Comparison of ENCODE assay signal across 12 mouse cellular contexts in genomic region chr15:102921053-102922011, GRCm38 (mm10). TPM values are rescaled to one million over a fixed set of nuclear protein-coding genes. Genes with fewer than 3 reads are reported as not detected.
A peak's percentile ranks its signal among the peaks of the same experiment; 100 is the strongest.
DNase-seq lines count a peak whose midpoint lies in the region; ATAC-seq lines count a peak whose summit lies in the region.
"Had no signal": no experiment of that assay in that cellular context is flagged by ENCODE, and none has a peak within 500 bp of the region (broad histone marks: within the 10 kb centered on the region; RNA-seq: fewer than 3 reads in every experiment).

Hoxc13 (plus strand) TSS chr15:102921103.

- peak within 1 kb of the TSS; percentile 47 for H3K4me2 ChIP-seq in heart, embryonic 15.5 days
- H3K4me2 ChIP-seq in hindbrain, embryonic 11.5 days (replicated peaks; ENCODE audit: low read depth, low read length): no peak within 1 kb of the TSS
- H3K4me2 ChIP-seq in midbrain, embryonic 14.5 days (ENCODE audit: low read length): peak within 1 kb of the TSS; percentile 37

- H3K36me3 ChIP-seq in heart, embryonic 15.5 days: no peaks in the 10 kb centered on the region
- H3K36me3 ChIP-seq in hindbrain, embryonic 11.5 days (ENCODE audit: control insufficient read depth, insufficient read depth, low read length): no peaks in the 10 kb centered on the region
- no peaks in the 10 kb centered on the region for H3K36me3 ChIP-seq in midbrain, embryonic 14.5 days (ENCODE audit: control insufficient read depth, insufficient read depth, low read length)

- no peak within 1 kb of the TSS for H3K27ac ChIP-seq in heart, embryonic 15.5 days
- no peak within 1 kb of the TSS for H3K27ac ChIP-seq in hindbrain, embryonic 11.5 days (ENCODE audit: low read depth, low read length)
- no peak within 1 kb of the TSS for H3K27ac ChIP-seq in midbrain, embryonic 14.5 days (replicated peaks; ENCODE audit: low read depth, low read length)
- H3K27ac ChIP-seq: liver, embryonic 14.5 days had no signal

- H3K9me3 ChIP-seq in heart, embryonic 15.5 days (replicated peaks): no peaks in the 10 kb centered on the region
- H3K9me3 ChIP-seq in hindbrain, embryonic 11.5 days (ENCODE audit: control insufficient read depth, low read length): no peaks in the 10 kb centered on the region
- no peaks in the 10 kb centered on the region for H3K9me3 ChIP-seq in midbrain, embryonic 14.5 days (ENCODE audit: control insufficient read depth, low read length)

- peak within 1 kb of the TSS; percentile 29 for H3K4me3 ChIP-seq in heart, embryonic 15.5 days
- H3K4me3 ChIP-seq in hindbrain, embryonic 11.5 days (ENCODE audit: low read depth, low read length): no peak within 1 kb of the TSS
- 0 out of 2 replicates have a peak within 1 kb of the TSS, but pooled peaks have one; percentile 8 for H3K4me3 ChIP-seq in midbrain, embryonic 14.5 days (replicated peaks; ENCODE audit: low read depth, low read length)

- no peak for DNase-seq in heart, postnatal 4 days
- peak; percentile 70 for DNase-seq in ZHBTc4 (ENCODE audit: low read depth, low spot score)
- peak; percentile 51 for DNase-seq in hindbrain, embryonic 11.5 days (ENCODE audit: low spot score)
- DNase-seq in midbrain, embryonic 14.5 days: no peak
- no peak for DNase-seq in gastrocnemius, postnatal 36 days
- DNase-seq: right cerebral cortex, postnatal 14 days had no signal

- ATAC-seq in heart, embryonic 15.5 days (replicated peaks; ENCODE audit: insufficient number of reproducible peaks, insufficient read depth, low FRiP score, low read depth): peak; percentile 22; the same call in 1 of the 2 replicates
- peak; percentile 55 for ATAC-seq in hindbrain, embryonic 11.5 days (ENCODE audit: low FRiP score)
- ATAC-seq in midbrain, embryonic 14.5 days (ENCODE audit: low FRiP score, low TSS enrichment): peak; percentile 58
- no peak for ATAC-seq in megakaryocyte progenitor cell, adult 5-6 weeks (replicated peaks; ENCODE audit: poor library complexity)
- ATAC-seq in erythroid progenitor cell, adult 5-6 weeks (replicated peaks; ENCODE audit: low FRiP score, poor library complexity, severe bottlenecking): no peak

- intact Hi-C loops in gastrocnemius, postnatal 36 days (cut with DNase I): no loop called here

- peaks cover 15% of the 10 kb centered on the region for H3K4me1 ChIP-seq in heart, embryonic 15.5 days (replicated peaks)
- 0 out of 2 replicates have a peak, but pooled peaks cover 2% of the 10 kb centered on the region for H3K4me1 ChIP-seq in hindbrain, embryonic 11.5 days (replicated peaks; ENCODE audit: control insufficient read depth, insufficient read depth, low read length)
- H3K4me1 ChIP-seq in midbrain, embryonic 14.5 days (ENCODE audit: control insufficient read depth, insufficient read depth, low read length): no peaks in the 10 kb centered on the region

- 2% methylated on average over 82 of the region's 88 CpGs for WGBS in heart, embryonic 15.5 days
- 2% methylated on average over 50 of the region's 88 CpGs for WGBS in hindbrain, embryonic 11.5 days
- WGBS in midbrain, embryonic 14.5 days: under 1% methylated on average over 67 of the region's 88 CpGs

- peaks cover 99% of the 10 kb centered on the region for H3K27me3 ChIP-seq in heart, embryonic 15.5 days
- H3K27me3 ChIP-seq in hindbrain, embryonic 11.5 days (ENCODE audit: control insufficient read depth, insufficient read depth, low read length): peaks cover 96% of the 10 kb centered on the region
- peaks cover 98% of the 10 kb centered on the region for H3K27me3 ChIP-seq in midbrain, embryonic 14.5 days (ENCODE audit: control insufficient read depth, insufficient read depth, low read length)

- no peak within 1 kb of the TSS for H3K9ac ChIP-seq in heart, embryonic 15.5 days
- no peak within 1 kb of the TSS for H3K9ac ChIP-seq in hindbrain, embryonic 11.5 days (ENCODE audit: low read depth, low read length)
- no peak within 1 kb of the TSS for H3K9ac ChIP-seq in midbrain, embryonic 14.5 days (replicated peaks; ENCODE audit: low read length)
- H3K9ac ChIP-seq: liver, embryonic 14.5 days had no signal

RNA-seq across cellular contexts. Expression of gene Hoxc13, which starts in this region (rescaled TPM):
- polyA plus RNA-seq in heart, embryonic 15.5 days (2015; fragmentation: Nextera tagmentation; extraction: Ambion mirVana): not detected in 2 replicates
- total RNA-seq in heart, postnatal 4 days (2021): not detected
- 0.11 and 0.48 TPM in 2 replicates for polyA plus RNA-seq in hindbrain, embryonic 11.5 days (2014; fragmentation: Nextera tagmentation; extraction: Ambion mirVana)
- polyA plus RNA-seq in midbrain, embryonic 14.5 days (2014; fragmentation: Nextera tagmentation; extraction: Ambion mirVana): not detected in 2 replicates
- not detected in 2 replicates for total RNA-seq in megakaryocyte progenitor cell, adult 5-6 weeks (2015)
- not detected in 2 replicates for total RNA-seq in megakaryocyte progenitor cell, adult 5-6 weeks (2017)
- total RNA-seq in gastrocnemius, postnatal 36 days (2021): not detected
- total RNA-seq in erythroid progenitor cell, adult 5-6 weeks (2015; ENCODE audit: low replicate concordance): not detected in 2 replicates
- not detected in 2 replicates for total RNA-seq in erythroid progenitor cell, adult 5-6 weeks (2017; ENCODE audit: low replicate concordance)
- total RNA-seq: CH12.LX had no signal
- polyA plus RNA-seq: gonadal fat pad, adult 2 months; liver, embryonic 14.5 days had no signal

Comparison
In these comparisons a context has a peak if more than half of its experiments do, and no peak if none do; other contexts are left out.
1. Peak in ATAC-seq, H3K4me3 ChIP-seq and H3K4me2 ChIP-seq in heart, embryonic 15.5 days; RNA of the gene not detected or under 1 TPM.
2. Peak in DNase-seq and ATAC-seq in hindbrain, embryonic 11.5 days; RNA of the gene not detected or under 1 TPM.
3. Peak in ATAC-seq, H3K4me3 ChIP-seq and H3K4me2 ChIP-seq in midbrain, embryonic 14.5 days; RNA of the gene not detected or under 1 TPM.